Mouse (Mus musculus): ENCODE results near the gene Slc39a5. TPM values are rescaled to one million over a fixed set of nuclear protein-coding genes. Genes with fewer than 3 reads are reported as not detected.

Gene Slc39a5
- 1 to 10 TPM; 2.3 to 5.9 TPM for total RNA-seq (2021)
- long read RNA-seq, experiment 1, transcript Slc39a5-201 (12 exons, 1,947 nt), result major isoform, 12 of 21 reads
- long read RNA-seq, experiment 1, partial matches to known transcripts, result 3 of 21 reads
- long read RNA-seq, experiment 1, other reads (novel, unspliced or antisense), result 6 of 21 reads
- long read RNA-seq, experiment 2, partial matches to known transcripts, result 1 of 8 reads
- long read RNA-seq, experiment 2, other reads (novel, unspliced or antisense), result 5 of 8 reads

GRCm38 (mm10) chr10:128401056-128401455, at the start of gene Slc39a5:
Slc39a5 (minus strand) TSS chr10:128401229.
- no peak for DNase-seq

- DNase-seq, result no peak
Measured at GRCm38 (mm10) chr10:128445407-128445806, 44.4 kb upstream of the Slc39a5 start.

GRCm38 (mm10) chr10:128444354-128444753, 43.3 kb upstream of the Slc39a5 start:
- DNase-seq, result no peak

GRCm38 (mm10) chr10:128442718-128443117, 41.7 kb upstream of the Slc39a5 start:
- DNase-seq, result no peak

- no peak for DNase-seq
Measured at GRCm38 (mm10) chr10:128441324-128442119, 40.5 kb upstream of the Slc39a5 start.

- peak; percentile 52 for DNase-seq
Measured at GRCm38 (mm10) chr10:128440407-128440806, 39.4 kb upstream of the Slc39a5 start.

GRCm38 (mm10) chr10:128438675-128439279, 37.7 kb upstream of the Slc39a5 start:
- DNase-seq, result no peak

GRCm38 (mm10) chr10:128436376-128436775, 35.3 kb upstream of the Slc39a5 start:
- DNase-seq, result no peak

- no peak for DNase-seq
Measured at GRCm38 (mm10) chr10:128435873-128436272, 34.8 kb upstream of the Slc39a5 start.

- DNase-seq, result peak; percentile 88
Measured at GRCm38 (mm10) chr10:128435186-128435823, 34.3 kb upstream of the Slc39a5 start.

- no peak for DNase-seq
Measured at GRCm38 (mm10) chr10:128434681-128435080, 33.7 kb upstream of the Slc39a5 start.

GRCm38 (mm10) chr10:128433417-128433816, 32.4 kb upstream of the Slc39a5 start:
- no peak for DNase-seq

- DNase-seq, result no peak
Measured at GRCm38 (mm10) chr10:128429454-128429853, 28.4 kb upstream of the Slc39a5 start.

GRCm38 (mm10) chr10:128429052-128429451, 28.0 kb upstream of the Slc39a5 start:
- no peak for DNase-seq

- no peak for DNase-seq
Measured at GRCm38 (mm10) chr10:128425260-128425659, 24.2 kb upstream of the Slc39a5 start.

GRCm38 (mm10) chr10:128424604-128425003, 23.6 kb upstream of the Slc39a5 start:
- DNase-seq, result no peak

GRCm38 (mm10) chr10:128422426-128422825, 21.4 kb upstream of the Slc39a5 start:
- DNase-seq, result no peak

- DNase-seq, result no peak
Measured at GRCm38 (mm10) chr10:128414848-128415247, 13.8 kb upstream of the Slc39a5 start.

- DNase-seq, result no peak
Measured at GRCm38 (mm10) chr10:128413076-128413475, 12.0 kb upstream of the Slc39a5 start.

GRCm38 (mm10) chr10:128412558-128412957, 11.5 kb upstream of the Slc39a5 start:
- DNase-seq, result no peak

- peak; percentile 58 for DNase-seq
Measured at GRCm38 (mm10) chr10:128412055-128412381, 11.0 kb upstream of the Slc39a5 start.

GRCm38 (mm10) chr10:128411211-128412054, 10.4 kb upstream of the Slc39a5 start, which contains the start of the genes Nabp2 and Rnf41:
Nabp2 (minus strand) TSS chr10:128411492.
Rnf41 (plus strand) TSS chr10:128411657.
- peak; percentile 98 for DNase-seq

Measured in adrenal gland, postnatal 10 days (tissue).